Mouse (Mus musculus) spleen, adult 2 months (tissue): Measurements from ENCODE around the gene Icmt. TPM values are rescaled to one million over a fixed set of nuclear protein-coding genes. Genes with fewer than 3 reads are reported as not detected.

ENCODE experiments used
- DNase-seq, 2 experiments: peaks; one replicate each; pipeline versions ENCODE4 v3.0.0 to v3.0.0-alpha.2; 2012 to 2021; ENCODE audit warnings: low spot score in 2 of 2, low read depth in 1 of 2
- H3K27ac ChIP-seq: fragments of 200-500 bp; 2 replicates; pipeline ENCODE4 v1.5.1; 2012; ENCODE audit warnings: low read length, inconsistent platforms; ENCODE audit not compliant: insufficient read depth
- H3K27me3 ChIP-seq: fragments of 200-500 bp; 2 replicates; pipeline ENCODE4 v1.6.1; 2012; ENCODE audit warnings: mild to moderate bottlenecking, moderate library complexity, low read length, inconsistent platforms; ENCODE audit not compliant: control insufficient read depth, insufficient read depth
- H3K36me3 ChIP-seq: fragments of 200-500 bp; 2 replicates; pipeline ENCODE4 v1.6.1; 2012; ENCODE audit warnings: mild to moderate bottlenecking, low read length, inconsistent platforms; ENCODE audit not compliant: control insufficient read depth, insufficient read depth
- H3K4me1 ChIP-seq: fragments of 200-500 bp; 2 replicates; pipeline ENCODE4 v1.6.1; 2011; ENCODE audit warnings: inconsistent platforms; ENCODE audit not compliant: control insufficient read depth, insufficient read depth, insufficient read length
- H3K4me3 ChIP-seq: fragments of 200-500 bp; 2 replicates; pipeline ENCODE4 v1.5.1; 2011; ENCODE audit warnings: mild to moderate bottlenecking, inconsistent platforms; ENCODE audit not compliant: insufficient read depth, insufficient read length; ENCODE audit errors: extremely low read depth
- CTCF ChIP-seq: fragments of 200-500 bp; IDR thresholded peaks from 2 replicates; pipeline ENCODE4 v1.5.1; 2011; ENCODE audit warnings: mild to moderate bottlenecking, inconsistent platforms; ENCODE audit not compliant: insufficient read depth, insufficient read length, insufficient replicate concordance; ENCODE audit errors: extremely low read depth
- POLR2A ChIP-seq: fragments of 200-500 bp; IDR thresholded peaks from 2 replicates; pipeline ENCODE4 v1.6.1; 2011; ENCODE audit warnings: low read depth, low read length, inconsistent platforms
- WGBS: fragments of 180-500 bp; shearing (Covaris S2); methylation state at CpG from one replicate; pipeline ENCODE4 v1.1.7; 2018; 5-methylcytosine and 5-hydroxymethylcytosine counted together
- polyA plus RNA-seq: library from polyadenylated mRNA; depleted of rRNA; stranded (reverse); fragments of >200 nt; gene quantifications from 2 replicates; pipeline ENCODE4 v1.2.3, GENCODE M21; 2012

The Icmt gene
- polyA plus RNA-seq, 1 experiment: 16.2 TPM

- Histone ChIP-seq H3K4me3 (no peak overlapping the region), H3K27me3 (no peaks in the 10 kb centered on the region), H3K36me3 (no peaks in the 10 kb centered on the region), H3K27ac (no peak overlapping the region), H3K4me1 (no peaks in the 10 kb centered on the region)
- TF ChIP-seq POLR2A: no peak
- TF ChIP-seq CTCF: no peak
- DNase-seq: no peak
- WGBS: 86% methylated on average over 10 of the region's 10 CpGs
Measured at GRCm38 (mm10) chr4:152263512-152264176, 33.4 kb upstream of the Icmt start.

GRCm38 (mm10) chr4:152264177-152264530, 32.9 kb upstream of the Icmt start:
- TF ChIP-seq POLR2A: no peak
- no peak for TF ChIP-seq CTCF
- Histone ChIP-seq H3K4me3 (no peak overlapping the region), H3K27ac (no peak overlapping the region), H3K4me1 (no peaks in the 10 kb centered on the region), H3K36me3 (no peaks in the 10 kb centered on the region), H3K27me3 (no peaks in the 10 kb centered on the region)
- no peak for DNase-seq
- WGBS: 81% methylated on average over 4 of the region's 4 CpGs

GRCm38 (mm10) chr4:152264867-152265568, 32.0 kb upstream of the Icmt start:
- WGBS: 91% methylated on average over 9 of the region's 9 CpGs
- no peak for TF ChIP-seq POLR2A
- TF ChIP-seq CTCF: no peak
- no peaks in the 10 kb centered on the region for H3K4me1 ChIP-seq

GRCm38 (mm10) chr4:152265791-152266190, 31.2 kb upstream of the Icmt start:
- WGBS: 87% methylated on average over 5 of the region's 5 CpGs
- Histone ChIP-seq H3K27me3 (no peaks in the 10 kb centered on the region), H3K27ac (no peak overlapping the region), H3K36me3 (no peaks in the 10 kb centered on the region), H3K4me3 (no peak overlapping the region), H3K4me1 (no peaks in the 10 kb centered on the region)
- DNase-seq: no peak
- TF ChIP-seq POLR2A (no peak), CTCF (no peak)

More at GRCm38 (mm10) chr4:152264867-152265568, 32.0 kb upstream of the Icmt start:
- Histone ChIP-seq H3K27me3 (no peaks in the 10 kb centered on the region), H3K4me3 (no peak overlapping the region), H3K27ac (no peak overlapping the region), H3K36me3 (no peaks in the 10 kb centered on the region)
- DNase-seq: no peak

GRCm38 (mm10) chr4:152266236-152266895, 30.7 kb upstream of the Icmt start:
- Histone ChIP-seq H3K27me3 (no peaks in the 10 kb centered on the region), H3K4me1 (no peaks in the 10 kb centered on the region)
- WGBS: 87% methylated on average over 10 of the region's 10 CpGs

GRCm38 (mm10) chr4:152267748-152268369, 29.2 kb upstream of the Icmt start:
- TF ChIP-seq POLR2A (no peak), CTCF (no peak)
- Histone ChIP-seq H3K27me3 (no peaks in the 10 kb centered on the region), H3K36me3 (no peaks in the 10 kb centered on the region), H3K4me1 (no peaks in the 10 kb centered on the region), H3K27ac (no peak overlapping the region), H3K4me3 (no peak overlapping the region)
- DNase-seq: no peak
- 76% methylated on average over 13 of the region's 13 CpGs for WGBS

More at GRCm38 (mm10) chr4:152266236-152266895, 30.7 kb upstream of the Icmt start:
- no peak for TF ChIP-seq POLR2A
- TF ChIP-seq CTCF: no peak
- H3K4me3 ChIP-seq: no peak overlapping the region
- no peak overlapping the region for H3K27ac ChIP-seq
- H3K36me3 ChIP-seq: no peaks in the 10 kb centered on the region
- no peak for DNase-seq

- H3K4me1 ChIP-seq: no peaks in the 10 kb centered on the region; the same call in none of the 2 replicates
Measured at GRCm38 (mm10) chr4:152269967-152270366, 27.1 kb upstream of the Icmt start.

More at GRCm38 (mm10) chr4:152269967-152270366, 27.1 kb upstream of the Icmt start:
- 85% methylated on average over 13 of the region's 13 CpGs for WGBS
- peaks cover 10% of the 10 kb centered on the region for H3K27me3 ChIP-seq
- TF ChIP-seq POLR2A (no peak), CTCF (no peak)
- H3K27ac ChIP-seq: no peak overlapping the region
- DNase-seq: no peak
- H3K36me3 ChIP-seq: no peaks in the 10 kb centered on the region
- H3K4me3 ChIP-seq: no peak overlapping the region
